Mouse (Mus musculus): ENCODE measurements around the gene H2-M10.2. TPM values are rescaled to one million over a fixed set of nuclear protein-coding genes. Genes with fewer than 3 reads are reported as not detected.

Gene H2-M10.2
- total and polyA plus RNA-seq, 2 experiments from 2014 or later: not detected

- Histone ChIP-seq H3K27ac (ENCODE audit: low read depth) (no peak overlapping the region), H3K4me2 (ENCODE audit: low read depth, low read length) (peak overlapping the region; percentile 91)
- no peak for DNase-seq (ENCODE audit: low spot score)
Observed at GRCm38 (mm10) chr17:36272643-36273366, 13.5 kb downstream of the H2-M10.2 start.

GRCm38 (mm10) chr17:36271586-36272256 lies 14.6 kb downstream of the H2-M10.2 start, which contains the start of gene Trim39:
TSS of gene Trim39 (minus strand) at chr17:36272247.
- Histone ChIP-seq H3K9me3 (replicated peaks; ENCODE audit: control insufficient read depth, low read length) (no peaks in the 10 kb centered on the region), H3K4me1 (ENCODE audit: control insufficient read depth, insufficient read depth) (peaks cover 20% of the 10 kb centered on the region), H3K36me3 (replicated peaks; ENCODE audit: control insufficient read depth, insufficient read depth, low read length) (peaks cover 15% of the 10 kb centered on the region), H3K27ac (ENCODE audit: low read depth) (peak within 1 kb of the TSS; percentile 91), H3K4me2 (ENCODE audit: low read depth, low read length) (peak within 1 kb of the TSS; percentile 91), H3K4me3 (ENCODE audit: low read depth, low read length) (peak within 1 kb of the TSS; percentile 95), H3K27me3 (ENCODE audit: control insufficient read depth, insufficient read depth, low read length) (no peaks in the 10 kb centered on the region), H3K9ac (replicated peaks; ENCODE audit: low read depth, low read length) (peak within 1 kb of the TSS; percentile 90)
- under 1% methylated on average over 43 of the region's 43 CpGs for WGBS
- no peak for TF ChIP-seq EP300 (IDR thresholded peaks at IDR 0.05; ENCODE audit: low read depth)
- TF ChIP-seq CTCF (IDR thresholded peaks at IDR 0.05; ENCODE audit: low read depth): no peak
- DNase-seq (ENCODE audit: low spot score) (peak; percentile 69), ATAC-seq (ENCODE audit: insufficient read depth, low read depth) (peak; percentile 73)

More at GRCm38 (mm10) chr17:36272643-36273366, 13.5 kb downstream of the H2-M10.2 start:
- no peak for ATAC-seq (ENCODE audit: insufficient read depth, low read depth)
- Histone ChIP-seq H3K9me3 (replicated peaks; ENCODE audit: control insufficient read depth, low read length) (no peaks in the 10 kb centered on the region), H3K9ac (replicated peaks; ENCODE audit: low read depth, low read length) (0 out of 2 replicates have a peak overlapping the region, but pooled peaks have one; percentile 26), H3K27me3 (ENCODE audit: control insufficient read depth, insufficient read depth, low read length) (no peaks in the 10 kb centered on the region), H3K4me1 (ENCODE audit: control insufficient read depth, insufficient read depth) (peaks cover 20% of the 10 kb centered on the region), H3K36me3 (replicated peaks; ENCODE audit: control insufficient read depth, insufficient read depth, low read length) (peaks cover 4% of the 10 kb centered on the region; the same call in 1 of the 2 replicates), H3K4me3 (ENCODE audit: low read depth, low read length) (peak overlapping the region; percentile 95)
- TF ChIP-seq CTCF (IDR thresholded peaks at IDR 0.05; ENCODE audit: low read depth): no peak
- no peak for TF ChIP-seq EP300 (IDR thresholded peaks at IDR 0.05; ENCODE audit: low read depth)
- WGBS: 80% methylated on average over 9 of the region's 9 CpGs

GRCm38 (mm10) chr17:36270956-36271585 lies 15.2 kb downstream of the H2-M10.2 start:
- WGBS: under 1% methylated on average over 63 of the region's 84 CpGs

GRCm38 (mm10) chr17:36265834-36266233 lies 20.5 kb downstream of the H2-M10.2 start:
- TF ChIP-seq CTCF (IDR thresholded peaks at IDR 0.05; ENCODE audit: low read depth) (0 out of 2 replicates have a peak, but pooled peaks have one; percentile 15), EP300 (IDR thresholded peaks at IDR 0.05; ENCODE audit: low read depth) (no peak)
- peaks cover 68% of the 10 kb centered on the region for H3K36me3 ChIP-seq (replicated peaks; ENCODE audit: control insufficient read depth, insufficient read depth, low read length)

More at GRCm38 (mm10) chr17:36270956-36271585, 15.2 kb downstream of the H2-M10.2 start:
- Histone ChIP-seq H3K36me3 (replicated peaks; ENCODE audit: control insufficient read depth, insufficient read depth, low read length) (peaks cover 21% of the 10 kb centered on the region), H3K9me3 (replicated peaks; ENCODE audit: control insufficient read depth, low read length) (no peaks in the 10 kb centered on the region), H3K4me2 (ENCODE audit: low read depth, low read length) (peak overlapping the region; percentile 91), H3K4me3 (ENCODE audit: low read depth, low read length) (peak overlapping the region; percentile 95), H3K9ac (replicated peaks; ENCODE audit: low read depth, low read length) (peak overlapping the region; percentile 90), H3K4me1 (ENCODE audit: control insufficient read depth, insufficient read depth) (peaks cover 20% of the 10 kb centered on the region), H3K27ac (ENCODE audit: low read depth) (peak overlapping the region; percentile 91), H3K27me3 (ENCODE audit: control insufficient read depth, insufficient read depth, low read length) (no peaks in the 10 kb centered on the region)
- TF ChIP-seq CTCF (IDR thresholded peaks at IDR 0.05; ENCODE audit: low read depth) (no peak), EP300 (IDR thresholded peaks at IDR 0.05; ENCODE audit: low read depth) (no peak)
- DNase-seq (ENCODE audit: low spot score) (peak; percentile 73), ATAC-seq (ENCODE audit: insufficient read depth, low read depth) (peak; percentile 93)

GRCm38 (mm10) chr17:36264273-36264925 lies 21.9 kb downstream of the H2-M10.2 start:
- 80% methylated on average over 3 of the region's 3 CpGs for WGBS
- Histone ChIP-seq H3K9me3 (replicated peaks; ENCODE audit: control insufficient read depth, low read length) (no peaks in the 10 kb centered on the region), H3K36me3 (replicated peaks; ENCODE audit: control insufficient read depth, insufficient read depth, low read length) (peaks cover 81% of the 10 kb centered on the region), H3K4me3 (ENCODE audit: low read depth, low read length) (no peak overlapping the region), H3K27me3 (ENCODE audit: control insufficient read depth, insufficient read depth, low read length) (no peaks in the 10 kb centered on the region), H3K4me2 (ENCODE audit: low read depth, low read length) (no peak overlapping the region), H3K9ac (replicated peaks; ENCODE audit: low read depth, low read length) (no peak overlapping the region), H3K27ac (ENCODE audit: low read depth) (no peak overlapping the region), H3K4me1 (ENCODE audit: control insufficient read depth, insufficient read depth) (no peaks in the 10 kb centered on the region)
- ATAC-seq (ENCODE audit: insufficient read depth, low read depth) (no peak), DNase-seq (ENCODE audit: low spot score) (no peak)
- TF ChIP-seq EP300 (IDR thresholded peaks at IDR 0.05; ENCODE audit: low read depth) (no peak), CTCF (IDR thresholded peaks at IDR 0.05; ENCODE audit: low read depth) (no peak)

More at GRCm38 (mm10) chr17:36265834-36266233, 20.5 kb downstream of the H2-M10.2 start:
- no peak overlapping the region for H3K4me2 ChIP-seq (ENCODE audit: low read depth, low read length)
- ATAC-seq (ENCODE audit: insufficient read depth, low read depth) (no peak), DNase-seq (ENCODE audit: low spot score) (no peak)
- no peaks in the 10 kb centered on the region for H3K9me3 ChIP-seq (replicated peaks; ENCODE audit: control insufficient read depth, low read length)
- peaks cover 5% of the 10 kb centered on the region for H3K4me1 ChIP-seq (ENCODE audit: control insufficient read depth, insufficient read depth)
- H3K4me3 ChIP-seq (ENCODE audit: low read depth, low read length): no peak overlapping the region
- no peaks in the 10 kb centered on the region for H3K27me3 ChIP-seq (ENCODE audit: control insufficient read depth, insufficient read depth, low read length)
- no peak overlapping the region for H3K9ac ChIP-seq (replicated peaks; ENCODE audit: low read depth, low read length)
- H3K27ac ChIP-seq (ENCODE audit: low read depth): no peak overlapping the region
- WGBS: 81% methylated on average over 5 of the region's 5 CpGs
